Mouse (Mus musculus) erythroid progenitor cell, adult 5-6 weeks (primary cell): ENCODE measurements around the gene Art4. TPM values are rescaled to one million over a fixed set of nuclear protein-coding genes. Genes with fewer than 3 reads are reported as not detected.

Experiments
- ATAC-seq: replicated peaks from 2 replicates; pipeline ENCODE4 v1.8.0; 2016; ENCODE audit warnings: moderate number of reproducible peaks, mild to moderate bottlenecking, moderate TSS enrichment, inconsistent platforms; ENCODE audit not compliant: poor library complexity, low FRiP score, severe bottlenecking
- total RNA-seq, 2 experiments: library from RNA; stranded (forward) in 1 of 2; stranded (reverse) in 1 of 2; fragments of 150-400 nt in 1 of 2; fragments of 186-747, 209-891 nt in 1 of 2; gene quantifications; 2 replicates each; pipeline versions ENCODE4 v1.2.3 to v1.2.4; 2015 to 2017; ENCODE audit warnings: low replicate concordance in 2 of 2

Art4 gene
- total RNA-seq, 2 experiments from 2014 or later, result 101 to 147 TPM

GRCm38 (mm10) chr6:136803739-136804633 lies 53.5 kb downstream of the Art4 start, which contains the start of gene Hist4h4:
TSS of gene Hist4h4 (minus strand) at chr6:136804415.
- ATAC-seq, result peak; percentile 62

GRCm38 (mm10) chr6:136803093-136803738 lies 54.3 kb downstream of the Art4 start:
- peak; percentile 1; the same call in 1 of the 2 replicates for ATAC-seq

- no peak for ATAC-seq
These were observed 56.3 kb downstream of the Art4 start for GRCm38 (mm10) chr6:136801274-136801673.

GRCm38 (mm10) chr6:136800710-136801109 lies 56.8 kb downstream of the Art4 start:
- no peak for ATAC-seq

Other genes starting within 250 kb of the Art4 start
- gene Plbd1, start 195.8 kb downstream of the Art4 start, total RNA-seq (2015; ENCODE audit: low replicate concordance), result 31.0 and 37.7 TPM in 2 replicates
- gene Plbd1, start 195.8 kb downstream of the Art4 start, total RNA-seq (2017; ENCODE audit: low replicate concordance), result 17.2 and 24.4 TPM in 2 replicates
- not detected in 2 replicates for gene Gucy2c, start 76.0 kb downstream of the Art4 start, total RNA-seq (2015; ENCODE audit: low replicate concordance)
- not detected in 2 replicates for gene Gucy2c, start 76.0 kb downstream of the Art4 start, total RNA-seq (2017; ENCODE audit: low replicate concordance)
- 82.5 and 87.6 TPM in 2 replicates for gene Hist4h4, start 53.3 kb downstream of the Art4 start, total RNA-seq (2015; ENCODE audit: low replicate concordance)
- 74.3 and 120 TPM in 2 replicates for gene Hist4h4, start 53.3 kb downstream of the Art4 start, total RNA-seq (2017; ENCODE audit: low replicate concordance)
- gene H2afj, start 49.5 kb downstream of the Art4 start, total RNA-seq (2015; ENCODE audit: low replicate concordance), result 51.1 and 55.5 TPM in 2 replicates
- 33.1 and 75.9 TPM in 2 replicates for gene H2afj, start 49.5 kb downstream of the Art4 start, total RNA-seq (2017; ENCODE audit: low replicate concordance)
- gene BC049715, start 30.1 kb downstream of the Art4 start, total RNA-seq (2015; ENCODE audit: low replicate concordance), result 6.3 and 8.3 TPM in 2 replicates
- gene BC049715, start 30.1 kb downstream of the Art4 start, total RNA-seq (2017; ENCODE audit: low replicate concordance), result 0.91 and 3.6 TPM in 2 replicates
- 103 and 123 TPM in 2 replicates for gene Wbp11, start 29.5 kb downstream of the Art4 start, total RNA-seq (2015; ENCODE audit: low replicate concordance)
- 116 and 132 TPM in 2 replicates for gene Wbp11, start 29.5 kb downstream of the Art4 start, total RNA-seq (2017; ENCODE audit: low replicate concordance)
- not detected in 2 replicates for gene Smco3, start 22.3 kb downstream of the Art4 start, total RNA-seq (2015; ENCODE audit: low replicate concordance)
- not detected in 2 replicates for gene Smco3, start 22.3 kb downstream of the Art4 start, total RNA-seq (2017; ENCODE audit: low replicate concordance)
- gene Mgp, start 18.1 kb upstream of the Art4 start, total RNA-seq (2015; ENCODE audit: low replicate concordance), result not detected in 2 replicates
- gene Mgp, start 18.1 kb upstream of the Art4 start, total RNA-seq (2017; ENCODE audit: low replicate concordance), result 1.4 TPM in 1 of 2 replicates, not detected in the other
- gene Erp27, start 64.4 kb upstream of the Art4 start, total RNA-seq (2015; ENCODE audit: low replicate concordance), result not detected in 2 replicates
- not detected in 2 replicates for gene Erp27, start 64.4 kb upstream of the Art4 start, total RNA-seq (2017; ENCODE audit: low replicate concordance)
- gene Pde6h, start 66.1 kb upstream of the Art4 start, total RNA-seq (2015; ENCODE audit: low replicate concordance), result not detected in 2 replicates
- 0.51 TPM in 1 of 2 replicates, not detected in the other for gene Pde6h, start 66.1 kb upstream of the Art4 start, total RNA-seq (2017; ENCODE audit: low replicate concordance)
- 616 and 634 TPM in 2 replicates for gene Arhgdib, start 84.2 kb upstream of the Art4 start, total RNA-seq (2015; ENCODE audit: low replicate concordance)
- 160 and 179 TPM in 2 replicates for gene Arhgdib, start 84.2 kb upstream of the Art4 start, total RNA-seq (2017; ENCODE audit: low replicate concordance)